11 mouse cellular contexts compared by ENCODE assay signal in genomic region chr11:103707005-103707404, GRCm38 (mm10). TPM values are rescaled to one million over a fixed set of nuclear protein-coding genes. Genes with fewer than 3 reads are reported as not detected.
A peak's percentile ranks its signal among the peaks of the same experiment; 100 is the strongest.
DNase-seq lines count a peak whose midpoint lies in the region; ATAC-seq and TF ChIP-seq lines count a peak whose summit lies in the region.
"Had no signal": no experiment of that assay in that cellular context is flagged by ENCODE, and none has a peak within 500 bp of the region (broad histone marks: within the 10 kb centered on the region; RNA-seq: fewer than 3 reads in every experiment).

No protein-coding gene starts in this region.

- no peaks in the 10 kb centered on the region for H3K4me1 ChIP-seq in heart, postnatal 0 days (ENCODE audit: control insufficient read depth, insufficient read depth)
- H3K4me1 ChIP-seq in midbrain, embryonic 10.5 days: no peaks in the 10 kb centered on the region; the same call in 1 of the 2 replicates
- H3K4me1 ChIP-seq in forebrain, embryonic 14.5 days (ENCODE audit: control insufficient read depth, insufficient read depth, low read length): no peaks in the 10 kb centered on the region
- H3K4me1 ChIP-seq in hindbrain, embryonic 13.5 days (replicated peaks): no peaks in the 10 kb centered on the region
- H3K4me1 ChIP-seq: hindbrain, embryonic 12.5 days had no signal

- no peak overlapping the region for H3K4me2 ChIP-seq in heart, postnatal 0 days (ENCODE audit: low read depth, low read length)
- H3K4me2 ChIP-seq in forebrain, embryonic 14.5 days (ENCODE audit: low read length): no peak overlapping the region
- H3K4me2 ChIP-seq in hindbrain, embryonic 13.5 days: no peak overlapping the region
- H3K4me2 ChIP-seq: hindbrain, embryonic 12.5 days had no signal

- H3K9ac ChIP-seq in heart, postnatal 0 days (replicated peaks; ENCODE audit: low read depth, low read length): no peak overlapping the region
- H3K9ac ChIP-seq in forebrain, embryonic 14.5 days (ENCODE audit: low read length): no peak overlapping the region
- no peak overlapping the region for H3K9ac ChIP-seq in hindbrain, embryonic 13.5 days
- H3K9ac ChIP-seq: hindbrain, embryonic 12.5 days had no signal

- H3K4me3 ChIP-seq in heart, postnatal 0 days (ENCODE audit: low read depth, low read length): no peak overlapping the region
- H3K4me3 ChIP-seq in midbrain, embryonic 10.5 days: no peak overlapping the region
- no peak overlapping the region for H3K4me3 ChIP-seq in forebrain, embryonic 14.5 days (ENCODE audit: low read depth, low read length)
- no peak overlapping the region for H3K4me3 ChIP-seq in hindbrain, embryonic 13.5 days
- H3K4me3 ChIP-seq: hindbrain, embryonic 12.5 days had no signal

- peak; percentile 48 for DNase-seq in ZHBTc4 (ENCODE audit: low read depth, low spot score)
- DNase-seq in adrenal gland, postnatal 10 days: peak; percentile 45
- peak; percentile 64 for DNase-seq in heart, postnatal 0 days (ENCODE audit: low spot score)
- DNase-seq in kidney, postnatal 4 days: peak; percentile 62 to 78
- no peak for DNase-seq in left cerebral cortex, adult 9 months (ENCODE audit: low spot score in 2 of 2)
- DNase-seq in midbrain, embryonic 10.5 days (ENCODE audit: low spot score): no peak
- DNase-seq in forebrain, embryonic 14.5 days (ENCODE audit: low spot score): no peak

- ATAC-seq in heart, postnatal 0 days (ENCODE audit: insufficient read depth, low read depth): peak; percentile 87
- ATAC-seq in forebrain, embryonic 14.5 days: no peak
- ATAC-seq in hindbrain, embryonic 13.5 days (ENCODE audit: low FRiP score): no peak

- no peaks in the 10 kb centered on the region for H3K9me3 ChIP-seq in heart, postnatal 0 days (replicated peaks; ENCODE audit: control insufficient read depth, low read length)
- no peaks in the 10 kb centered on the region for H3K9me3 ChIP-seq in midbrain, embryonic 10.5 days (replicated peaks)
- H3K9me3 ChIP-seq in forebrain, embryonic 14.5 days (replicated peaks; ENCODE audit: control insufficient read depth, low read length): no peaks in the 10 kb centered on the region
- no peaks in the 10 kb centered on the region for H3K9me3 ChIP-seq in hindbrain, embryonic 13.5 days
- H3K9me3 ChIP-seq: hindbrain, embryonic 12.5 days had no signal

- TF ChIP-seq CTCF in heart, postnatal 0 days (IDR thresholded peaks at IDR 0.05; ENCODE audit: low read depth): peak; percentile 5; the same call in 1 of the 2 replicates

- WGBS in heart, postnatal 0 days: 46% methylated on average over 8 of the region's 8 CpGs
- WGBS in midbrain, embryonic 10.5 days: 56% methylated on average over 8 of the region's 8 CpGs
- WGBS in forebrain, embryonic 14.5 days: 63% methylated on average over 8 of the region's 8 CpGs
- WGBS in hindbrain, embryonic 13.5 days: 73% methylated on average over 8 of the region's 8 CpGs

- peak; percentile 54; the same call in 1 of the 2 replicates for TF ChIP-seq EP300 in heart, postnatal 0 days (IDR thresholded peaks at IDR 0.05; ENCODE audit: low read depth)

- H3K27ac ChIP-seq in heart, postnatal 0 days (ENCODE audit: low read depth): peak overlapping the region; percentile 62
- H3K27ac ChIP-seq in midbrain, embryonic 10.5 days (replicated peaks): no peak overlapping the region
- no peak overlapping the region for H3K27ac ChIP-seq in forebrain, embryonic 14.5 days (ENCODE audit: low read depth, low read length)
- H3K27ac ChIP-seq in hindbrain, embryonic 13.5 days: no peak overlapping the region
- H3K27ac ChIP-seq: hindbrain, embryonic 12.5 days had no signal

- H3K36me3 ChIP-seq in heart, postnatal 0 days (replicated peaks; ENCODE audit: control insufficient read depth, insufficient read depth, low read length): no peaks in the 10 kb centered on the region
- H3K36me3 ChIP-seq in midbrain, embryonic 10.5 days: 0 out of 2 replicates have a peak, but pooled peaks cover 7% of the 10 kb centered on the region
- H3K36me3 ChIP-seq in forebrain, embryonic 14.5 days (ENCODE audit: control insufficient read depth, insufficient read depth, low read length): no peaks in the 10 kb centered on the region
- H3K36me3 ChIP-seq in hindbrain, embryonic 13.5 days: no peaks in the 10 kb centered on the region

- H3K27me3 ChIP-seq in heart, postnatal 0 days (ENCODE audit: control insufficient read depth, insufficient read depth, low read length): no peaks in the 10 kb centered on the region
- H3K27me3 ChIP-seq in midbrain, embryonic 10.5 days (ENCODE audit: low read depth, poor library complexity, severe bottlenecking): no peaks in the 10 kb centered on the region
- no peaks in the 10 kb centered on the region for H3K27me3 ChIP-seq in forebrain, embryonic 14.5 days (replicated peaks; ENCODE audit: control insufficient read depth, insufficient read depth, low read length)
- H3K27me3 ChIP-seq in hindbrain, embryonic 13.5 days: no peaks in the 10 kb centered on the region
- H3K27me3 ChIP-seq: hindbrain, embryonic 12.5 days had no signal

RNA-seq across cellular contexts. Expression of gene Gosr2, which starts 9.3 kb away (rescaled TPM):
- total RNA-seq in adrenal gland, postnatal 10 days (2021): 10 to 100 TPM; 64.3 to 72.7 TPM
- total RNA-seq in heart, postnatal 0 days (2014; rRNA removed; ENCODE audit: low replicate concordance): 72.7 and 73.8 TPM in 2 replicates
- 52.5 and 56.8 TPM in 2 replicates for polyA plus RNA-seq in heart, postnatal 0 days (2015; fragmentation: Nextera tagmentation; extraction: Ambion mirVana)
- 95.6 and 105 TPM in 2 replicates for polyA plus RNA-seq in midbrain, embryonic 10.5 days (2016; fragmentation: Nextera tagmentation; extraction: Ambion mirVana)
- polyA plus RNA-seq in forebrain, embryonic 14.5 days (2014; fragmentation: Nextera tagmentation; extraction: Ambion mirVana): 105 and 106 TPM in 2 replicates
- 90.7 and 91.6 TPM in 2 replicates for polyA plus RNA-seq in hindbrain, embryonic 13.5 days (2015; fragmentation: Nextera tagmentation; extraction: Ambion mirVana)

RNA-seq across cellular contexts. Expression of gene Wnt9b, which starts 42.6 kb away (rescaled TPM):
- under 1 TPM; 0.12 to 0.39 TPM for total RNA-seq in adrenal gland, postnatal 10 days (2021)
- total RNA-seq in heart, postnatal 0 days (2014; rRNA removed; ENCODE audit: low replicate concordance): 0.92 and 3.7 TPM in 2 replicates
- polyA plus RNA-seq in heart, postnatal 0 days (2015; fragmentation: Nextera tagmentation; extraction: Ambion mirVana): 0.43 and 0.59 TPM in 2 replicates
- polyA plus RNA-seq in midbrain, embryonic 10.5 days (2016; fragmentation: Nextera tagmentation; extraction: Ambion mirVana): 0.43 and 0.73 TPM in 2 replicates
- 0.10 and 0.26 TPM in 2 replicates for polyA plus RNA-seq in forebrain, embryonic 14.5 days (2014; fragmentation: Nextera tagmentation; extraction: Ambion mirVana)
- polyA plus RNA-seq in hindbrain, embryonic 13.5 days (2015; fragmentation: Nextera tagmentation; extraction: Ambion mirVana): 0.13 and 0.21 TPM in 2 replicates
- total RNA-seq: MEL had no signal

RNA-seq across cellular contexts. Expression of gene Rprml, which starts 57.6 kb away (rescaled TPM):
- total RNA-seq in adrenal gland, postnatal 10 days (2021): under 1 TPM in 1 of 2 experiments, not detected in 1; 0.45 TPM
- total RNA-seq in heart, postnatal 0 days (2014; rRNA removed; ENCODE audit: low replicate concordance): not detected in 2 replicates
- 0.15 TPM in 2 replicates for polyA plus RNA-seq in heart, postnatal 0 days (2015; fragmentation: Nextera tagmentation; extraction: Ambion mirVana)
- polyA plus RNA-seq in midbrain, embryonic 10.5 days (2016; fragmentation: Nextera tagmentation; extraction: Ambion mirVana): 0.14 TPM in 1 of 2 replicates, not detected in the other
- 2.3 and 3.2 TPM in 2 replicates for polyA plus RNA-seq in forebrain, embryonic 14.5 days (2014; fragmentation: Nextera tagmentation; extraction: Ambion mirVana)
- 0.26 TPM in 1 of 2 replicates, not detected in the other for polyA plus RNA-seq in hindbrain, embryonic 13.5 days (2015; fragmentation: Nextera tagmentation; extraction: Ambion mirVana)
- total RNA-seq: MEL had no signal
- polyA plus RNA-seq: embryonic facial prominence, embryonic 14.5 days; hindbrain, embryonic 12.5 days had no signal

Comparison
In these comparisons a context has a peak if more than half of its experiments do, and no peak if none do; other contexts are left out.
1. DNase-seq: peak in ZHBTc4 (single experiment), adrenal gland, postnatal 10 days (single experiment), heart, postnatal 0 days (single experiment) and kidney, postnatal 4 days (2 of 2); none in left cerebral cortex, adult 9 months (0 of 2), midbrain, embryonic 10.5 days (single experiment) and forebrain, embryonic 14.5 days (single experiment).